Mouse (Mus musculus) limb, embryonic 14.5 days (tissue): ENCODE measurements around the gene Tmem182. TPM values are rescaled to one million over a fixed set of nuclear protein-coding genes. Genes with fewer than 3 reads are reported as not detected.

ENCODE experiments used
- ATAC-seq: fragments of 200-750 bp; cut with Nextera tagmentation; 2 replicates; pipeline ENCODE4 v1.8.0; 2017; ENCODE audit warnings: low read depth, moderate number of reproducible peaks, moderate TSS enrichment; ENCODE audit not compliant: low FRiP score
- DNase-seq: peaks from one replicate; pipeline ENCODE4 v3.0.0-alpha.2; 2015; ENCODE audit warnings: low spot score
- H3K27ac ChIP-seq: fragments of 300-500 bp; sonication (generic); replicated peaks from 2 replicates; pipeline ENCODE4 v1.5.1; 2014; ENCODE audit warnings: low read depth, mild to moderate bottlenecking, low read length, moderate library complexity, mixed read lengths
- H3K27me3 ChIP-seq: fragments of 300-500 bp; sonication (generic); 2 replicates; pipeline ENCODE4 v1.6.1; 2014; ENCODE audit warnings: low read length, mixed read lengths; ENCODE audit not compliant: control insufficient read depth, insufficient read depth
- H3K36me3 ChIP-seq: fragments of 300-500 bp; sonication (generic); 2 replicates; pipeline ENCODE4 v1.6.1; 2014; ENCODE audit warnings: mild to moderate bottlenecking, low read length, moderate library complexity, mixed read lengths; ENCODE audit not compliant: control insufficient read depth, insufficient read depth
- H3K4me1 ChIP-seq: fragments of 300-500 bp; sonication (generic); 2 replicates; pipeline ENCODE4 v1.6.1; 2014; ENCODE audit warnings: antibody characterized with exemption, low read length, mixed read lengths; ENCODE audit not compliant: control insufficient read depth, insufficient read depth
- H3K4me2 ChIP-seq: fragments of 300-500 bp; sonication (generic); replicated peaks from 2 replicates; pipeline ENCODE4 v1.6.1; 2014; ENCODE audit warnings: low read depth, mild to moderate bottlenecking, low read length, moderate library complexity; ENCODE audit not compliant: severe bottlenecking
- H3K4me3 ChIP-seq: fragments of 300-500 bp; sonication (generic); replicated peaks from 2 replicates; pipeline ENCODE4 v1.5.1; 2014; ENCODE audit warnings: low read length
- H3K9ac ChIP-seq: fragments of 300-500 bp; sonication (generic); 2 replicates; pipeline ENCODE4 v1.6.1; 2014; ENCODE audit warnings: mild to moderate bottlenecking, low read depth, low read length, moderate library complexity; ENCODE audit not compliant: severe bottlenecking
- H3K9me3 ChIP-seq: fragments of 300-500 bp; sonication (generic); 2 replicates; pipeline ENCODE4 v1.6.1; 2016; ENCODE audit warnings: low read length; ENCODE audit not compliant: control insufficient read depth
- POLR2A ChIP-seq: fragments of 200-500 bp; IDR thresholded peaks from 2 replicates; pipeline ENCODE4 v1.8.0; 2012; ENCODE audit warnings: inconsistent platforms, mild to moderate bottlenecking, moderate library complexity, borderline replicate concordance; ENCODE audit not compliant: insufficient read depth, insufficient read length; ENCODE audit errors: extremely low read depth
- WGBS: fragments of 180-500 bp; shearing (Covaris S2); extraction: QIAGEN DNeasy Blood & Tissue Kit; methylation state at CpG from one replicate; pipeline ENCODE4 v1.1.7; 2014; 5-methylcytosine and 5-hydroxymethylcytosine counted together
- polyA plus RNA-seq, 2 experiments: library from polyadenylated mRNA; depleted of rRNA in 1 of 2; stranded (reverse) in 1 of 2; unstranded in 1 of 2; fragments of >200 nt; fragmentation: Nextera tagmentation in 1 of 2; extraction: Ambion mirVana in 1 of 2; gene quantifications; 2 replicates each; pipeline versions ENCODE4 v1.2.1 to v1.2.3; 2012 to 2014

Tmem182 gene
- polyA plus RNA-seq, 2 experiments: 3.4 to 5.2 TPM

DNA sequence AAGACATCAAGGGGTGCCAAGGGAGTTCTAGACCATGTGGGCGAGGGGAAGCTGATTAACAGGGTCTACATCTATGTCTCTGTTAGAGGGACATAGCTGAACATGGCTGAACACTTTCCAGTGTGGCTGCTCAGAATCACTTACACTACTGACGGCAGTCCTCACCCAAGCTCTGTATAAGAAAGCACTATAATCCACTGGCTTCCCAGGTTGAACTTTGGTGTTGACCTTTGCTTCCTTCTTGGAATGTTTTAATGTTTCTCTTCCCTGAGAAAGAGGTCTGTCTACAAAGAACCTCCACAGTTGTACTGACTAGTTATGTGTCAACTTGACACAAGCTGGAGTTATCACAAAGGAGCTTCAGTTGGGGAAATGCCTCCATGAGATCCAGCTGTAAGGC lies 29.3 kb upstream of the Tmem182 start:
- 73% methylated on average over 2 of the region's 2 CpGs for WGBS
- no peak for TF ChIP-seq POLR2A
- no peak for ATAC-seq
- Histone ChIP-seq H3K27me3 (no peaks in the 10 kb centered on the region), H3K4me2 (no peak overlapping the region), H3K9me3 (peaks cover 14% of the 10 kb centered on the region), H3K36me3 (peaks cover 17% of the 10 kb centered on the region), H3K4me1 (no peaks in the 10 kb centered on the region), H3K27ac (no peak overlapping the region), H3K4me3 (no peak overlapping the region), H3K9ac (no peak overlapping the region)
- DNase-seq: no peak

DNA sequence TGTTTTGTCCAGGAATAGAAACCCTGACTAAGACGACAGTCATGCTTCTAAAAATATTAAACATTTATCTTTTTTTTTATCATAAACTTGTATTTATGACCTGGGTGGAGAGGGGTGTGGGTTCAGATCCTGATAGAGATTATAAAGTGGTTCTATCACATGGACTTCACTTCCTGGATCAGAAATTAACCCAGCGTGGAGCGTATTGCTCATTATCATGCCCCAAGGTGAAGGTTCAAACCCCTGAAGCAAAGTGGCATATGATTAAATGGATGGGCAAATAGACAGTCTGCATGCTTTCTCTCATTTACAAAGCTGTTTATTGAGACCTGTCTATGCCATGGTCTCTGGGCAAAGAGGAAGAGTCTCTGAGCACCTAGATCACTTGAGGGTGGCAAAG lies 28.6 kb upstream of the Tmem182 start:
- H3K4me1 ChIP-seq: no peaks in the 10 kb centered on the region
- no peak overlapping the region for H3K4me3 ChIP-seq
- TF ChIP-seq POLR2A: no peak
- H3K27me3 ChIP-seq: no peaks in the 10 kb centered on the region
- peaks cover 14% of the 10 kb centered on the region for H3K9me3 ChIP-seq
- peaks cover 17% of the 10 kb centered on the region for H3K36me3 ChIP-seq
- ATAC-seq (no peak), DNase-seq (no peak)
- H3K4me2 ChIP-seq: no peak overlapping the region
- WGBS: 87% methylated on average over 3 of the region's 3 CpGs
- no peak overlapping the region for H3K27ac ChIP-seq
- no peak overlapping the region for H3K9ac ChIP-seq

DNA sequence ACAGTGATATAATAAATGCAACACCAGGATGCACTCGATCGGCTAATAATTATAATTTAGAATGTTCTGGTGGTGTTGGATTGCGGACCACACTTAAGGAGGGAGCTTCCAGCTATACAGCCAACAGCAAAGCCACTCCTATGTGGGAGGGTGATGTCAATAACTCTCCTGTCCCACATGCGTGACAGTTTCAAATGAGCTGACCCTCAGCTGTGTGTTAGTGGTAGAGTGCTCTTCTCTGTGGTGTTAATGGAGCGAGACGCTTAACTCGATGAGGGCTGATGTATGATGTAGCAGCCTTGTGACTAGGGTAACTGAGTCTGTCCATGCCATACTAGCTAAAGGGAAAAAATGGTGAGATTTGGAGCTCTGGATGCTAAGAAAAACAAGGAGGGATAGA lies 22.0 kb upstream of the Tmem182 start:
- no peak for DNase-seq
- Histone ChIP-seq H3K27me3 (no peaks in the 10 kb centered on the region), H3K4me1 (no peaks in the 10 kb centered on the region), H3K4me2 (no peak overlapping the region), H3K4me3 (no peak overlapping the region), H3K27ac (no peak overlapping the region), H3K36me3 (peaks cover 21% of the 10 kb centered on the region), H3K9me3 (peaks cover 14% of the 10 kb centered on the region), H3K9ac (no peak overlapping the region)
- 92% methylated on average over 7 of the region's 7 CpGs for WGBS
- TF ChIP-seq POLR2A: no peak
- ATAC-seq: no peak

DNA sequence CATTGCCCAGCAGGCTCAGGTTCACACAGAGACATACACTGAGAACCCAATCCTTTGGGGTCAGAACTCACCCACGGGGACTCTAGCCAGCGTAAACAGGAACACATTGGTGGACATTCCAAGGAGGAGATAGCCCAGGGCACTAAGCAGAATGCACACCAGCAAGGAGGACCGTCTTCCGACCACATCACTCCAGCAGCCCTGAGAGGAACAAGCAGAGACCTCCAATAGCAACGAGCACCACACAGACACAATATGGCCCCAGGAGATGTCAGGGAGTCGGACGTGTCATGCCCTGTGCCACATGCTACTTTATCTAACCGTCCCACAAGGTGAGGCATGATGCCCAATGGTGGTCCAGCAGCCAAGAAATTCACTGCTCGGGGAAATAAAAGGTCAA lies 21.1 kb upstream of the Tmem182 start:
- no peak overlapping the region for H3K4me3 ChIP-seq
- no peak overlapping the region for H3K4me2 ChIP-seq
- H3K36me3 ChIP-seq: peaks cover 13% of the 10 kb centered on the region
- no peak overlapping the region for H3K27ac ChIP-seq
- H3K4me1 ChIP-seq: no peaks in the 10 kb centered on the region
- TF ChIP-seq POLR2A: no peak
- ATAC-seq: no peak
- peaks cover 5% of the 10 kb centered on the region; the same call in 1 of the 2 replicates for H3K9me3 ChIP-seq
- WGBS: 87% methylated on average over 9 of the region's 9 CpGs
- no peak for DNase-seq
- H3K27me3 ChIP-seq: no peaks in the 10 kb centered on the region
- H3K9ac ChIP-seq: no peak overlapping the region

DNA sequence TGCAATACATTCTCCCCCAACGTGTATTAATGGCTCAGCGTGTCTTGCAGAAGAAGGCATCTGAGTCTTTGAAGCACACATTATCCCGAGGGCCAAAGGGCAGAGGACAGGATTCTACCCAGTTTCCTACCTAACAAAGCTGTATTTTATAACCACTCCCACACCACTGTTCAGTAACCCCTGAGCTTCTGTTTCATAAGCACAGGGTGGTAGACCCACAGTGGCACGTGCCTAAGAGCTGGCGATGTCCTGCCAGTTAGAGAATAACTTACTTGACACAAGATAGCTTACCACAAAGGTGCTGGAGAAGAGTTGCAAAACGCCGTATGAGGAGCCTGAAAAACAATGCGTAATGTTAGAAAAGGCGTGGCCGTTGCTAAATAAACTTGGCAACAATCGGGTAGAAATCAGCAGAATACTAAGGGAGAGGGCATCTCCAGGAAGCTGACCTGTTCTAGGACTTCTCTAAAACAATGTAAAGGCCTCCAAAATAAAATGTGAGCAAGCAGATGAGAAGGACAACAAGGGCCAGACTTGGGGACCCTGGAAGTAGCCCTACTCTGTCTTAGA lies 19.4 kb upstream of the Tmem182 start:
- Histone ChIP-seq H3K9ac (no peak overlapping the region), H3K27ac (no peak overlapping the region), H3K4me3 (no peak overlapping the region), H3K4me2 (no peak overlapping the region), H3K27me3 (no peaks in the 10 kb centered on the region), H3K36me3 (peaks cover 6% of the 10 kb centered on the region), H3K4me1 (0 out of 2 replicates have a peak, but pooled peaks cover 4% of the 10 kb centered on the region), H3K9me3 (no peaks in the 10 kb centered on the region)
- WGBS: 87% methylated on average over 11 of the region's 11 CpGs
- DNase-seq (no peak), ATAC-seq (no peak)
- no peak for TF ChIP-seq POLR2A
